Comparison of ENCODE assay signal across 11 mouse cellular contexts in genomic region chr1:36874874-36875561, GRCm38 (mm10).
DNase-seq lines count a peak whose midpoint lies in the region; ATAC-seq and TF ChIP-seq lines count a peak whose summit lies in the region.
"Had no signal": no experiment of that assay in that cellular context is flagged by ENCODE, and none has a peak within 500 bp of the region (broad histone marks: within the 10 kb centered on the region; RNA-seq: fewer than 3 reads in every experiment).

No protein-coding gene starts in this region.

- H3K4me3 ChIP-seq in gastrocnemius, adult 2 months: no peak overlapping the region
- H3K4me3 ChIP-seq: heart, embryonic 15.5 days; lung, embryonic 15.5 days had no signal

- TF ChIP-seq CTCF in gastrocnemius, adult 2 months (IDR thresholded peaks at IDR 0.05): peak; percentile 34; the same call in 1 of the 2 replicates

- peak overlapping the region; percentile 69 for H3K27ac ChIP-seq in gastrocnemius, adult 2 months
- H3K27ac ChIP-seq: heart, embryonic 15.5 days; lung, embryonic 15.5 days had no signal

- DNase-seq in gastrocnemius, adult 2 months: peak; percentile 52
- no peak for DNase-seq in gastrocnemius, postnatal 14 days
- DNase-seq in 416B (ENCODE audit: low read depth): peak; percentile 91
- peak; percentile 35 for DNase-seq in c-Kit-positive CD71-negative TER-119-negative erythroid progenitor cells, embryonic 14.5 days (ENCODE audit: low read depth)
- peak; percentile 63 for DNase-seq in lung, postnatal 36 days
- no peak for DNase-seq in cerebellum, postnatal 10 days
- DNase-seq in left cerebral cortex, postnatal 10 days (ENCODE audit: extremely low spot score in 1 of 2, low spot score in 2 of 2): no peak
- DNase-seq: kidney, adult 18-20 months had no signal

- ATAC-seq in cerebellum, adult (ENCODE audit: insufficient number of reproducible peaks, low FRiP score, low TSS enrichment): no peak

- intact Hi-C loops in gastrocnemius, adult 2 months (cut with DNase I): no loop called here
- intact Hi-C loops in gastrocnemius, postnatal 14 days (cut with DNase I; ENCODE audit: low total_unique reads): no loop called here
- intact Hi-C loops in left cerebral cortex, postnatal 10 days (cut with DNase I): no loop called here

Comparison
In these comparisons a context has a peak if more than half of its experiments do, and no peak if none do; other contexts are left out.
1. DNase-seq: peak in gastrocnemius, adult 2 months (single experiment), 416B (single experiment), c-Kit-positive CD71-negative TER-119-negative erythroid progenitor cells, embryonic 14.5 days (single experiment) and lung, postnatal 36 days (single experiment); none in gastrocnemius, postnatal 14 days (single experiment), cerebellum, postnatal 10 days (0 of 2) and left cerebral cortex, postnatal 10 days (0 of 2).